Comparison of ENCODE assay signal across 10 mouse cellular contexts in the genomic region with DNA sequence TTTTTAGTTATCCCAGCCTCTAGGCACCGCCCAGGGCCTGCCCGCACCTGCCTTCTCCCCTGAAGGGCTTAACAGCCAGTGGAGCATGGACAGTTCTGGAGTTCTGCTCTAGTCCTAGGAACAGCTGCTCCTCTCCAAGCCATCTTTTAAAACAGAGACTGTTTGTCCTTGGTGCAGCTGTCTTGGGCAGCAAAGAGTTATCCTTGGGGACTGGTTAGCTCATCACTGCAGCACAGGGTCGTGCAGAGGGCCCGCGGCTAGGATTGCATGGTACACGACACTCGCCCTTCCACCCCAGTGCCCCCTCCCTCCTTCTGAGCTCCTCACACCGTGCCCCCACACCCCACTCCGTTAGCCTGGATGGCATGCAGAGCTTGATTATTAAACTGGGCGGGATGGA. TPM values are rescaled to one million over a fixed set of nuclear protein-coding genes. Genes with fewer than 3 reads are reported as not detected.
DNase-seq lines count a peak whose midpoint lies in the region; ATAC-seq and TF ChIP-seq lines count a peak whose summit lies in the region.
"Had no signal": no experiment of that assay in that cellular context is flagged by ENCODE, and none has a peak within 500 bp of the region (broad histone marks: within the 10 kb centered on the region; RNA-seq: fewer than 3 reads in every experiment).

No protein-coding gene starts in this region.

- H3K4me3 ChIP-seq in spleen, adult 2 months (ENCODE audit: extremely low read depth, insufficient read depth, insufficient read length): no peak overlapping the region
- H3K4me3 ChIP-seq in limb, embryonic 14.5 days (replicated peaks; ENCODE audit: low read length): no peak overlapping the region
- H3K4me3 ChIP-seq in stomach, postnatal 0 days (ENCODE audit: low read depth, low read length): no peak overlapping the region

- TF ChIP-seq EP300 in stomach, postnatal 0 days (optimal IDR thresholded peaks at IDR 0.05): no peak

- peak overlapping the region; percentile 90; the same call in 1 of the 2 replicates for H3K4me2 ChIP-seq in limb, embryonic 14.5 days (replicated peaks; ENCODE audit: low read depth, low read length, severe bottlenecking)
- H3K4me2 ChIP-seq in stomach, postnatal 0 days (replicated peaks; ENCODE audit: low read depth): no peak overlapping the region

- TF ChIP-seq POLR2A in spleen, adult 2 months (IDR thresholded peaks at IDR 0.05; ENCODE audit: low read depth, low read length): no peak
- no peak for TF ChIP-seq POLR2A in limb, embryonic 14.5 days (IDR thresholded peaks at IDR 0.05; ENCODE audit: borderline replicate concordance, extremely low read depth, insufficient read depth, insufficient read length)

- intact Hi-C loops in gastrocnemius, postnatal 36 days (cut with DNase I): no loop called here

- H3K27me3 ChIP-seq in spleen, adult 2 months (ENCODE audit: control insufficient read depth, insufficient read depth, low read length): no peaks in the 10 kb centered on the region
- no peaks in the 10 kb centered on the region for H3K27me3 ChIP-seq in limb, embryonic 14.5 days (ENCODE audit: control insufficient read depth, insufficient read depth, low read length)
- no peaks in the 10 kb centered on the region for H3K27me3 ChIP-seq in stomach, postnatal 0 days (ENCODE audit: control insufficient read depth, insufficient read depth, low read length)

- peaks cover 4% of the 10 kb centered on the region for H3K36me3 ChIP-seq in spleen, adult 2 months (ENCODE audit: control insufficient read depth, insufficient read depth, low read length)
- H3K36me3 ChIP-seq in limb, embryonic 14.5 days (ENCODE audit: control insufficient read depth, insufficient read depth, low read length): peaks cover 39% of the 10 kb centered on the region
- H3K36me3 ChIP-seq in stomach, postnatal 0 days (ENCODE audit: control insufficient read depth, insufficient read depth, low read length): no peaks in the 10 kb centered on the region

- H3K27ac ChIP-seq in spleen, adult 2 months (ENCODE audit: insufficient read depth, low read length): peak overlapping the region; percentile 41; the same call in 1 of the 2 replicates
- H3K27ac ChIP-seq in limb, embryonic 14.5 days (replicated peaks; ENCODE audit: low read depth, low read length): 0 out of 2 replicates have a peak overlapping the region, but pooled peaks have one; percentile 19
- H3K27ac ChIP-seq in stomach, postnatal 0 days (replicated peaks): no peak overlapping the region

- WGBS in spleen, adult 2 months: 85% methylated on average over 10 of the region's 10 CpGs
- 61% methylated on average over 10 of the region's 10 CpGs for WGBS in limb, embryonic 14.5 days
- 55% methylated on average over 10 of the region's 10 CpGs for WGBS in stomach, postnatal 0 days

- TF ChIP-seq CTCF in spleen, adult 2 months (IDR thresholded peaks at IDR 0.05; ENCODE audit: extremely low read depth, insufficient read depth, insufficient read length, insufficient replicate concordance): no peak
- no peak for TF ChIP-seq CTCF in stomach, postnatal 0 days (IDR thresholded peaks at IDR 0.05; ENCODE audit: low read depth)

- DNase-seq in gastrocnemius, postnatal 10 days: peak; percentile 41
- DNase-seq in gastrocnemius, postnatal 36 days: no peak
- no peak for DNase-seq in spleen, adult 2 months (ENCODE audit: low read depth in 1 of 2, low spot score in 2 of 2)
- no peak for DNase-seq in spleen, adult 18-20 months
- DNase-seq in limb, embryonic 14.5 days (ENCODE audit: low spot score): peak; percentile 53
- no peak for DNase-seq in stomach, postnatal 0 days (ENCODE audit: low spot score)
- no peak for DNase-seq in layer of hippocampus, adult 9-11 months
- DNase-seq in cerebellum, adult 18-20 months: no peak
- DNase-seq: thymus, postnatal 36 days had no signal

- peaks cover 17% of the 10 kb centered on the region; the same call in 1 of the 2 replicates for H3K4me1 ChIP-seq in spleen, adult 2 months (ENCODE audit: control insufficient read depth, insufficient read depth, insufficient read length)
- peaks cover 20% of the 10 kb centered on the region for H3K4me1 ChIP-seq in limb, embryonic 14.5 days (ENCODE audit: control insufficient read depth, insufficient read depth, low read length)
- H3K4me1 ChIP-seq in stomach, postnatal 0 days (replicated peaks; ENCODE audit: control insufficient read depth, insufficient read depth): no peaks in the 10 kb centered on the region

- no peaks in the 10 kb centered on the region for H3K9me3 ChIP-seq in limb, embryonic 14.5 days (ENCODE audit: control insufficient read depth, low read length)
- no peaks in the 10 kb centered on the region for H3K9me3 ChIP-seq in stomach, postnatal 0 days (ENCODE audit: control insufficient read depth, low read length)

- peak; percentile 27 for ATAC-seq in limb, embryonic 14.5 days (ENCODE audit: low FRiP score, low read depth)
- no peak for ATAC-seq in stomach, postnatal 0 days (ENCODE audit: low FRiP score, low TSS enrichment)
- ATAC-seq: lung, postnatal 0 days had no signal

- H3K9ac ChIP-seq in limb, embryonic 14.5 days (ENCODE audit: low read depth, low read length, severe bottlenecking): peak overlapping the region; percentile 87
- H3K9ac ChIP-seq in stomach, postnatal 0 days (ENCODE audit: low read length): 0 out of 2 replicates have a peak overlapping the region, but pooled peaks have one; percentile 8

RNA-seq across cellular contexts. Expression of gene Iffo1, which starts 2.3 kb away (rescaled TPM):
- total RNA-seq in gastrocnemius, postnatal 10 days (2021): 10 to 100 TPM; 50.8 to 60.1 TPM
- total RNA-seq in gastrocnemius, postnatal 36 days (2021): 10 to 100 TPM; 11.6 to 12.3 TPM
- polyA plus RNA-seq in spleen, adult 2 months (2012; rRNA removed): 58.0 and 66.8 TPM in 2 replicates
- polyA plus RNA-seq in limb, embryonic 14.5 days (2012; rRNA removed): 64.7 and 78.6 TPM in 2 replicates
- 25.9 and 34.1 TPM in 2 replicates for polyA plus RNA-seq in limb, embryonic 14.5 days (2014; fragmentation: Nextera tagmentation; extraction: Ambion mirVana)
- 4.4 and 5.7 TPM in 2 replicates for polyA plus RNA-seq in stomach, postnatal 0 days (2015; fragmentation: Nextera tagmentation; extraction: Ambion mirVana)

RNA-seq across cellular contexts. Expression of gene Nop2, which starts 15.6 kb away (rescaled TPM):
- 10 to 100 TPM; 16.0 to 21.1 TPM for total RNA-seq in gastrocnemius, postnatal 10 days (2021)
- 10 to 100 TPM; 14.6 to 19.0 TPM for total RNA-seq in gastrocnemius, postnatal 36 days (2021)
- 14.0 and 16.2 TPM in 2 replicates for polyA plus RNA-seq in spleen, adult 2 months (2012; rRNA removed)
- polyA plus RNA-seq in limb, embryonic 14.5 days (2012; rRNA removed): 43.7 and 48.5 TPM in 2 replicates
- 54.2 TPM in 2 replicates for polyA plus RNA-seq in limb, embryonic 14.5 days (2014; fragmentation: Nextera tagmentation; extraction: Ambion mirVana)
- polyA plus RNA-seq in stomach, postnatal 0 days (2015; fragmentation: Nextera tagmentation; extraction: Ambion mirVana): 25.0 and 26.6 TPM in 2 replicates

RNA-seq across cellular contexts. Expression of gene Gapdh, which starts 18.9 kb away (rescaled TPM):
- total RNA-seq in gastrocnemius, postnatal 10 days (2021): 1,000 to 10,000 TPM; 7,536 to 8,309 TPM
- over 10,000 TPM; 11,568 to 13,182 TPM for total RNA-seq in gastrocnemius, postnatal 36 days (2021)
- 1,160 and 1,333 TPM in 2 replicates for polyA plus RNA-seq in spleen, adult 2 months (2012; rRNA removed)
- polyA plus RNA-seq in limb, embryonic 14.5 days (2012; rRNA removed): 3,758 and 4,454 TPM in 2 replicates
- polyA plus RNA-seq in limb, embryonic 14.5 days (2014; fragmentation: Nextera tagmentation; extraction: Ambion mirVana): 1,656 and 1,691 TPM in 2 replicates
- 920 and 1,103 TPM in 2 replicates for polyA plus RNA-seq in stomach, postnatal 0 days (2015; fragmentation: Nextera tagmentation; extraction: Ambion mirVana)

RNA-seq across cellular contexts. Expression of gene Ncapd2, which starts 44.2 kb away (rescaled TPM):
- total RNA-seq in gastrocnemius, postnatal 10 days (2021): 10 to 100 TPM; 28.3 to 41.5 TPM
- 10 to 100 TPM in 1 of 2 experiments, 1 to 10 TPM in 1; 8.0 to 13.7 TPM for total RNA-seq in gastrocnemius, postnatal 36 days (2021)
- 84.6 and 110 TPM in 2 replicates for polyA plus RNA-seq in spleen, adult 2 months (2012; rRNA removed)
- polyA plus RNA-seq in limb, embryonic 14.5 days (2012; rRNA removed): 250 and 270 TPM in 2 replicates
- polyA plus RNA-seq in limb, embryonic 14.5 days (2014; fragmentation: Nextera tagmentation; extraction: Ambion mirVana): 82.9 and 96.9 TPM in 2 replicates
- 15.3 and 16.6 TPM in 2 replicates for polyA plus RNA-seq in stomach, postnatal 0 days (2015; fragmentation: Nextera tagmentation; extraction: Ambion mirVana)

RNA-seq across cellular contexts. Expression of gene Mrpl51, which starts 44.3 kb away (rescaled TPM):
- total RNA-seq in gastrocnemius, postnatal 10 days (2021): 100 to 1,000 TPM; 212 to 236 TPM
- 100 to 1,000 TPM; 212 to 225 TPM for total RNA-seq in gastrocnemius, postnatal 36 days (2021)
- 21.2 and 29.4 TPM in 2 replicates for polyA plus RNA-seq in spleen, adult 2 months (2012; rRNA removed)
- polyA plus RNA-seq in limb, embryonic 14.5 days (2012; rRNA removed): 56.5 and 75.0 TPM in 2 replicates
- 189 and 199 TPM in 2 replicates for polyA plus RNA-seq in limb, embryonic 14.5 days (2014; fragmentation: Nextera tagmentation; extraction: Ambion mirVana)
- polyA plus RNA-seq in stomach, postnatal 0 days (2015; fragmentation: Nextera tagmentation; extraction: Ambion mirVana): 196 and 211 TPM in 2 replicates

Comparison
In these comparisons a context has a peak if more than half of its experiments do, and no peak if none do; other contexts are left out.
1. DNase-seq: peak in gastrocnemius, postnatal 10 days (single experiment) and limb, embryonic 14.5 days (single experiment); none in gastrocnemius, postnatal 36 days (0 of 2), spleen, adult 2 months (0 of 2), spleen, adult 18-20 months (0 of 2), stomach, postnatal 0 days (single experiment), layer of hippocampus, adult 9-11 months (single experiment) and cerebellum, adult 18-20 months (0 of 2).